Mouse (Mus musculus) spleen, adult 2 months (tissue): ENCODE measurements around the gene Otog.

Source experiments
- CTCF ChIP-seq: fragments of 200-500 bp; IDR thresholded peaks from 2 replicates; pipeline ENCODE4 v1.5.1; 2011; ENCODE audit warnings: mild to moderate bottlenecking, inconsistent platforms; ENCODE audit not compliant: insufficient read depth, insufficient read length, insufficient replicate concordance; ENCODE audit errors: extremely low read depth
- POLR2A ChIP-seq: fragments of 200-500 bp; IDR thresholded peaks from 2 replicates; pipeline ENCODE4 v1.6.1; 2011; ENCODE audit warnings: low read depth, low read length, inconsistent platforms

DNA sequence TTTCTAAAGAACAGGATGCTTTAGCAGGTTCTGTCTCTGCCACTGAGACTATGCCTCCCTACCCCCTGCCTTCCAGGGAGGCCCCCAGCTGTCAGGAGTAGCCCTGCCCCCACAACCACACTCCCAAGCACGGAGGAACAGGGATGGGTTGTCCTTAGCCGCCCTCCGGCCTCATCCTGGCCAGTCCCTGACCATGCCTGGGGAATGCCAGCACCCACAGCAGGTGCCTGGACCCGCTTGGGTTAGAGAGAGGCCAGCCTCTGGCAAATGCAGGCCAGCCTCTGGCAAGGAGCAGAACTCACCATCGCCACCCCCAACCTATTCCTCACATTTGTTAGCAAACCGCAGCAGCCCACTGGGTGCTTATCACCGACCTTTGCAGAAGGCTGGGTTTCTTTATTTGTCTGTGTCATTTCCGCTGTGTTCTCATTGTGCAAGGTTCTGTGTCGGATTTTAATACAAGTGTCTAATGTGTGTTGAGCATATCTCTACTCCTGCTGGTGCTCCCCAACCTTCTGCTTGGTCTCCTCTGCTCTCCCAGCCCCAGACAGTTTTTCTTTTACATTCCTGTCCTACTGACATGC is 109.4 kb downstream of the Otog start:
- TF ChIP-seq CTCF (no peak), POLR2A (no peak)
